Mouse (Mus musculus) thymus, adult 18-20 months (tissue): ENCODE data around the gene Neu1.
"Not testable (repeated sequence)": the region's sequence is repeated elsewhere in the genome, so short reads cannot be mapped to it uniquely, and the experiment has no call there.

Experiments
- DNase-seq, 2 experiments: peaks; one replicate each; pipeline ENCODE4 v3.0.0; 2022; ENCODE audit warnings: mixed read lengths in 2 of 2

Neu1 gene

DNA sequence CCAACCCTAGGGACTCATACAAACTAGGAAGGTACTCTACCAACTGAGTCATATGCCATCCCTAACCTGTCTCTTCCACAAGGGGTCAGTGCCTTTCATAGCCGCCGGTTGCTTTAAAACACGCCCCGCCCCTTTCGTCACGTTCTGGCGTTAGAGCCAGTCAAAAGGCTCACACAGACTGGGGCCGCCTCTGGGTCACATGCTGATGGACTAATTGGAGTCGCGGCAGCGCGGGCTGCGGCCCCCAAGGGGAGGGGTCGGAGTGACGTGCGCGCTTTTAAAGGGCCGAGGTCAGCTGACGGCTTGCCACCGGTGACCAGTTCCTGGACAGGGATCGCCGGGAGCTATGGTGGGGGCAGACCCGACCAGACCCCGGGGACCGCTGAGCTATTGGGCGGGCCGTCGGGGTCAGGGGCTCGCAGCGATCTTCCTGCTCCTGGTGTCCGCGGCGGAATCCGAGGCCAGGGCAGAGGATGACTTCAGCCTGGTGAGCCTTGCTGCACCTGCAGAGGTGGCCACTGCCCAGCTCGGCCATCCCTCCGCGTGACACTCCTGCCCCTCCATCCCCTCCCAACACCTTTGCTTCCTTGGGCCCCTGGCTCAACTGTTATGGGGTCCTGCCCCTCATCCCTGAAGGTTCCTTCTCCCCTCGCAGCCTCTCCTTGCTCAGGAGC, at the start of gene Neu1:
TSS of gene Neu1 (plus strand) at position 193 of the 674 bp plus-strand sequence.
- peak; percentile 93 to 96 for DNase-seq

DNA sequence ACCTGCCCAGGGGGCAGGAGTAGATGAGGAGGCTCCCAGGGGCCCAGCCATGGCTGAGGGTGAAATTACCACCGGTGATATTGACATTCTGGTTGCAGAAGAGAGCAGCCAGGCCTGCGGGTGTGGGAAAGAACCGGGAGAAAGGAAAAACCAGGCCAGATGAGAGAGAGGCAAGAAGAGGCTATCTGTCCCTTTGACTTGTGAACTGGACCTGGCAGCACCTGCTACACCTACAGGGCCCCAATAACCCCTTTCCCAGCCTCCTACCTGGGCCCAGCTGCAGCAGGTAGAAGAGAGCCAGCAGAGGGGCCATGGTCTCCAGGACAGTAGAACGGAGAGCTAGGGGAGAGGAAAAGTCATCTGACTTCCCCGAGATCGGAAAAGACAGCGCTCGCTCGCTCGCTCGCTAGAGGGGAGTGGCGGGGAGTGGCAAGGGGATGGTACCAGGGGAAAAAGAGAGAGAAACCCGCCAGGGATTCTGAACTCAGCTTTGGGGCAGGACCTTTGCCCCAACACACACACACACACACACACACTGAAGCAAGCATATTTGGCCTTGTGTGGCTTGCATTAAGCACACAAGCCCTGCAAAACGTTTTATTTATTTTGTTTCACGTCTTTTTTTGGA, 49.3 kb upstream of the Neu1 start, which contains the start of gene Gm20547:
TSS of gene Gm20547 (minus strand) at position 360 of the 628 bp plus-strand sequence.
- no peak for DNase-seq

DNA sequence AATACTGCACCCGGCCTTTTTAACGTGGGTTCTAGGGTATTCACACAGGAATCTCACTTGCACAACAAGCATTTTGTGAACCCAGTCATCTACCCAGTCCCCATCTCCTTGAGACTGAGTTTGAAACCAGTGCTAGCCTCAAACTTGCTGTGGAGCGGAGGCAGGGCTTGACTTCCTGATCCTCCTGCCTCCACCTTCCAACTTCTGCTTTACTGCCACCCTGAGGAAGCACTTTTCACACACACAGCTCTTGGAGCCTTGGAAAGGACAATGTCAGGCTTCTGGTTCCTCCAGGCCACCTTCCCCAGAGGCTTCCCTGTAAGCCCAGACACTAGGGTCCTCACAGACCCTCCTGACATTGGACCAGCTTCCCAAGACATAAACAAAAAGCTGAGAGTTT, 47.7 kb upstream of the Neu1 start:
- no peak for DNase-seq

DNA sequence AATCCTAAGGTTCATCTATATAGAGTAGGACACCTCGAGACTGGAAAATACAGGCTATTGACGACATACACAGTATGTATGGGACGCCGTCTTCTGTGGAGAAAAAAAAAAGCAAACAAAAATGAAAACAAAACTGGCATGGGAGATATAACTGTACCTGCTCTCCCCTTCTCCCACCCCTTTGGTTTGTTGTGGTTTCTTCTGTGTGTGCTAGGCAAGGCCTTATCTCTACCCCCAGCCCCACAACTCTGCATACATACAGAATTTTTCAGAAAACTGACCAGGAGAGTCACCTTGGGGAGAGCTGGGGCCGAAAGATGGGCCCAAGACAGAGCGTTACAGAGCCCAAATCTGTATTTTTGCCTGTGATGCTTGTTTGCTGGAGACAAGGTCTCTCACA, 46.3 kb upstream of the Neu1 start:
- no peak for DNase-seq

DNA sequence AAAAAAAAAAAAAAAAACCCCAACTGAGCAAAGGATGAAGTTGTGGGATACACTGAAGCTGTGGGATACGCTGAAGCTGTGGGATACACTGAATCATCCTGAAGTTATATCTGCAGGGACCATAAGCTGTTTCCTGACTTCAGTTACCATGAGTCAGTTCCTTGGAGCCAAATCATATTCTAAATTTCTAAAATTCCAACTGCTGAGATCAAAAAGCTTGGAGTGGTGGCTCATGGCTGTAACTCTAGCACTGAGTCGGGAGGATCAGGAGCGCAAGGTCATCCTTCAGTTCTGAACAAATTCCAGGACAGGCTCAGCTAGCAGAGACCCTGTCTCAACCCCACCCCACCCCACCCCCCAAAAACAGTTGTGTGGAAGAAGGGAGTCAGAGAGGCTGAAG, 45.4 kb upstream of the Neu1 start:
- no peak for DNase-seq

DNA sequence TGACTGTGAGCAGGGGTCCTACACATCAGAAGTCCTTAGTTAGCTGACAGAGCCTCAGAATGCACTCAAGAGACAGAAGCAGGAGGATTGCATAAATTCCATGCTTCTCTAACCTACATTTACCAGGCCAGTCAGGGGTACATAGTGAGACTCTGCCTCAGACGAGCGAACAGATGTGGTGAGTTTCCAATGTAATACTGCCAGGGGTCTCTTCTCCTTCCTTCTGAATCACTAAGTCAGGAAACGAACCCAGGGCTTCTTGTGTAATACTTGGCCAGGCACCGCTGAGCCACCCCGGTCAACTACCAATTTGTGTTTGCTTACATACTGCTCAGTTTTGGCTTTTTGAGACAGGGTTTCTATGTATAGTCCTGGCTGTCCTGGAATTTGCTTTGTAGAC, 43.1 kb upstream of the Neu1 start:
- DNase-seq, result no peak

DNA sequence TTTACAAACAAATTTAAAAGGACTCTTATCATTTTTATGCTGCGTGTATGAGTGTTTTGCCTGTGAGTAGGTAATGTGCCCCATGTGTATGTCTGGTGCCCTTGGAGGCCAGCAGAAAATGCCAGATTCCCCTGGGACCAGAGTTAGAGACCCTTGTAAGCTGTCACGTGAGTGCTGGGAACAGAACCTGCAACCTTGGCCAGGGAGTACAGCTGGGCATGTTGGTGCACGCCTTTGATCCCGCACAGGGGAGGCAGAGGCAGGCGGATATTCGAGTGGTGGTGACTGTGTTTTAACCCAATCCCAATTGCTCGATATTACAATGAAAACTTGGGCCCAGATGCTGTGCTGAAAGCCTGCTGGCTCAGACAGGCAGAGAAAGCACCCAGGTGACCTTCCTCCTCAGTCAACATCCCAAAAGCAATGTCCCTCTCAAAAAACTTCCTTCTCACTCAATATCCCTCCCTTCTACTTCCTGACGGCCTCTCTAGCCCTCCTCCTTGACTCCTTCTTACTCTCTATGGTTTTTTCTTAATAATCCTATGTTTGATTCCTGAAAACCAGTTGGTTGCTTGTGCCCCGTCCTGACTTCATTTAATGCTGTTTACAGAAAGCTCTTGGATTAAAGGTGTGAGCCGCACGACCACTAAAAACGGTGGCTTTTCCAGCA, 40.8 kb upstream of the Neu1 start:
- DNase-seq, result no peak

DNA sequence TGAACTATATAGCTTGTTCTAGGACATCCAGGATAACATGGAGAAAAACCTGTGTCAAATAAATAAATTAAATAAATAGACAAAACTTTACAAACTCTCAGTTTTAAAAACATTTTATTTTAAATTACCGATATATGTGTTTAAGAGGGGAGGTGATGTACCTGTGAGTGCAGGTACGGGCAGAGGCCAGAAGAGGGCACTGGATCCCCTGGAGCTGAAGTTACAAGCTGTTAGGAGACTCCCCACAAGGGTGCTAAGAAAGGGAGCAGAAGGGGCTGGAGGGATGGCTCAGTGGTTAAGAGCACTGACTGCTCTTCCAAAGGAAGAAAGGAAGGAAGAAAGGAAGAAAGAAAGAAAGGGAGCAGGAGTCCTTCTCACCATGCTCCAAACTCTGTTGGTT, 39.7 kb upstream of the Neu1 start:
- DNase-seq, result no peak

DNA sequence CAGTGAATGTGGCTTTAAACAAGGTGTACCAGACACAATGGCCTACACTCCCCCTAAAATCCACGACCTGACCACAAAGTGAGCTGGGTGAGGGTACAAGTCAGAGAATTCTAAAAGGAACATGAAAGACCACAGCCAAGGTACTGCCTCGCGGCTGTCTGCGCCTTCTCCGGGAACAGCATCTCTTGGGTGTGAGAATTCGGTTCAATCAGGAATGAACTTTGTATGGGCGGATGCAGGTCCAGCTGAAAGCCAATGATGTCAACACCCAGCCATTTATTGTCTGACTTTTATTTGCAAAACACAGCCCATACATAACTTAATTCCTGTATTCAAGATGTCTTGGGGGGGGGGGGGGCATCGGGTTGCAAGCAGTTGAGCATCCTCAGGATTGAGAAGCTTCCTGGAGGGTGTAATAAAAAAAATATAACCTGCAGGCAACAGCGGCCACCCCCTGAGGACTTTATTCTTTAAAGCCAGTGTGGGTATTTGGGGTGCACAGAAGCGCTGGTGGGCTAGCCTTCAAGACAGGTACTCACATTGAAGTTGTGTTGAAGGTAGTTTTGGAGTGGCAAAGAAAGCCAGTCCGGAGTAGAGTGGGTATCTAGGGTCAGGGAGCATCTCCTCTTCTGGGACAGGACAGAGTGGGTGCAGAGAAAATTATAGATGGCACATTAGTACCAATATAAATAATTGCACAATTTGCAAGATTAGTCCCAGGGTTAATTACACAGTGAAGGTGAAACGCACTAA, 37.8 kb upstream of the Neu1 start:
- no peak for DNase-seq

DNA sequence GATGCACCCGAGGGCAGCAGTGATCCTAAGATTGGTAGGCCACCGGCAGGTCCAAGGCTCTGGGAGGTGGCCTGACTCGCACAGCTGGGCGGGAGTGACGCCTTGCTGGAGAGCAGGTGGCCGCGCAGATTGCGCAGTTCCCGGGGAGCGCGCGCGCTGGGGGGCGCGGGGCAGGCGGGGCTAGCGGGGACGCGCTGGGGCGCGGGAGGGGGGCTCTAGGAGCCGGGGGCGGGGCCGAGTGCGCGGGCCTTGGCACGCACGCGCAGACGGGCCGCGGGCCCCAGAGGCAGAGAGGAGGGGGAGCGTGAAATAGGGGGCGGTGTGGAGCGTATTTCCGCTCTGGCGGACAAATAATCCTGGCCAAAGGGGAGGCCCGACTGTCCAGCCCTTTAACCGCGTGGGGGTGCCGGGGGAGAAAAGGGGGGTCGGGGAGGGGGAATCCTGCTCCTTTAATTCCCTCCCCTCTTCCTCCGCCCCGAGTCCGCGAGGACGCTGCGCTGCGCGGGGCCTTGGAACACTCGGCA, 36.9 kb upstream of the Neu1 start:
- DNase-seq, result peak; percentile 82 to 84

DNA sequence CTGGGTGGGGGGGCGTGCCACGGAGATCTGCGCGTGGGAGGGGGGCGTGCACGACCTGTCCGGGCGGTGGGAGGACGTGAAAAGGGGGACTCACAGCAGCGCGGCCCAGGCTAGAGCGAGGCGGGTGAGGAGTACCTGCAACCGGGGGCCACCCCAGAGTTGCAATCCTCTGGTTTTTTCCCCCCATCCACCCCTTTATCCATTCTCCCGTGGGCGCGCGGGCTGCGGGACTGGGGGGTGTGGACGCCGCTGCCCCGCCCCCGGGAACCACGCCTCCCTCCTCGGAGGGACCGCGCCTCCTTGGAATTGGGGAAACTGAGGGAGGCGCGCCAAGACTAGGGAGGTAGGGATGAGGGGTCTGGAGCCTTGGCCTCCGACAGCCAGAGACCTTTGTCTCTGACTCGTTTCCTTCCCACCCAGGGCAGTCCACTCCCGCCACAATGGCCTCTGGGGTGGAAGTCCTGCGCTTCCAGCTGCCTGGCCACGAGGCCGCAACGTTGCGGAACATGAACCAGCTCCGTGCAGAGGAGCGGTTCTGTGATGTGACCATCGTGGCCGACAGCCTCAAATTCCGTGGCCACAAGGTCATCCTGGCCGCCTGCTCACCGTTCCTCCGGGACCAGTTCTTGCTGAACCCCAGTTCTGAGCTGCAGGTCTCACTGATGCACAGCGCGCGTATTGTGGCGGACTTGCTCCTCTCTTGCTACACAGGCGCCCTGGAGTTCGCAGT, 36.1 kb upstream of the Neu1 start:
- DNase-seq, result peak; percentile 38 to 56

DNA sequence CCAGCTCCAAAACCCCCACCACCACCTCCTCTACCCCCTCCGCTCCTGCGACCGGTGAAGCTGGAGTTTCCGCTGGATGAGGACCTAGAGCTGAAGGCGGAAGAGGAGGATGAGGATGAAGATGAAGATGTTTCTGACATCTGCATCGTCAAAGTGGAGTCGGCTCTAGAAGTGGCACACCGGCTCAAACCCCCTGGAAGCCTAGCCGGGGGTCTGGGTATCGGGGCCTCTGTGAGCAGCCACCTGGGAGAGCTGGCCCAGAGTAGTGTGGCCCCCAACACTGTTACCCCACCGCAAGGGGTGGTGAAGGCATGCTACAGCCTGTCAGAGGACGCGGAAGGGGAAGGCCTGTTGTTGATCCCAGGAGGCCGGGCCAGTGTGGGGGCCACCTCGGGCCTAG, 35.3 kb upstream of the Neu1 start:
- no peak for DNase-seq

DNA sequence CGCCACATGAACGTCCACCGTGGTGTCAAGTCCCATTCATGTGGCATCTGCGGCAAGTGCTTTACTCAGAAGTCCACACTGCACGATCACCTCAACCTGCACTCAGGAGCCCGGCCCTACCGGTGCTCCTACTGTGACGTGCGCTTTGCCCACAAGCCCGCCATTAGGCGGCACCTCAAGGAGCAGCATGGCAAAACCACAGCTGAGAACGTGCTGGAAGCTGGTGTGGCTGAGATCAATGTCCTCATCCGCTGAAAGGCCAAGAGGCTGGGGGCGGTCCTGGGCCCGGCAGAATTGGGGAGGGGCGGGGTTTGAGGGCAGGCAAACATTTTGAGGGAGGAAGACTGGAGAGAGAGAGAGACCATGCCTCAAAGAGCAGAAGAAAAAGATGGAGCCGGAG, 34.7 kb upstream of the Neu1 start:
- no peak for DNase-seq

DNA sequence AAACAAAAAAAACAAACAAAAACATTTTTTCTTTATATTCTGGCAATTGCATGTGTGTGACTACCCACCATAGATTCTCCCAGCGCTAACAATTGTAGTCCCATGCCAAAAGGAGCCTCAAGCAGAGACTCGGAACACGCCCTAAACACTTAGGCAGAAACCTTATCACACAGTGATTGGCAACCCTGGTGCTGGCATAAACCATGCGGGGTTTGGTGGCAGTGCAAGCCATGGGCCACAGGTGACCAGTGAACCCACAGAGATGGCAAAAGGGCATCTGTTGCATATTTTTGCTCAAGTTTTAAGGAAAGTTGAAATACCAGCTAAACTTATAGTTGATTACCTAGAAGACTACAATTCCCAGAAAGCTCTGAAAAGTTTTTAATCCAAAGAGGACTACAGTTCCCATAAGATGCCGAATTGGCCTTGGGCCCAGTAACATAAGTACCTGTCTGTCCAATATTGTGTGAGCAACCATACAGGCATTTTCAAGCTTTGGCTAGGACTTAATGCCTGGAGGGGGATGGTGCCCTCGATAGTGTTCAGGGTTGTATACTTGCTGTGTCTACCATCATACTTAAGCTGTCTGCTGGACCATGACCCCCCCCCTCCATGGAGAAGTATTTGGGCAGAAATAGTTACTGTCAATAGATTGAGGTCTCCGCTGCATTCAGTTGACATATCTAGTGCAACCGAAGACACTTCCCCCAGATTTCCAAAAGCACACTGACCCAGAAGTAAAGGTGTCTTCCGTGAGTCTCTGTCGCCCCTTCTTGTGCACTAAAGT, 33.5 kb upstream of the Neu1 start:
- no peak for DNase-seq

DNA sequence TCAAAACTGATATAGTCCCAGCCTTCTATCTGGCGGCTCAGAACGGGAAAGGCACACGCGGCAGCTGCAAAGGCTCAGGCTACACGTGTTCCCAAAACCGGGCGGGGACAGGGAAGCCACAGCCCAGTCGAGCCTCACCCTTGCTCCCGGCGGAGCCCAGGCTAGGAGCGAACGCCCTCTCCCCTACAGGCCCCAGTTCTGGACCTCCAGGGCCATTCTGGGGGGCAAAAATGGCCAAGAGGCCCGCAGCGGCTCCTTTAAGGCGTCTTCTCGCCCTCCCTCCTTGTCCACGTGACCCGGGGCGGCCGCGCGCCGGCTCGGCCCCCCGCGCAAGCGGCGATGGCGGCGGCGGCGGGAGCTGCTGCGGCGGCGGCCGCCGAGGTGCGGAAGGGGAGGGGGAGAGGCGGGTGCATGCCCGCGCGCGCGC, 32.9 kb upstream of the Neu1 start, which contains the start of the genes C2 and Ehmt2:
TSS of gene C2 (minus strand) at position 106 of the 427 bp plus-strand sequence.
TSS of gene Ehmt2 (plus strand) at position 310 of the 427 bp plus-strand sequence.
- peak; percentile 63 to 68 for DNase-seq

DNA sequence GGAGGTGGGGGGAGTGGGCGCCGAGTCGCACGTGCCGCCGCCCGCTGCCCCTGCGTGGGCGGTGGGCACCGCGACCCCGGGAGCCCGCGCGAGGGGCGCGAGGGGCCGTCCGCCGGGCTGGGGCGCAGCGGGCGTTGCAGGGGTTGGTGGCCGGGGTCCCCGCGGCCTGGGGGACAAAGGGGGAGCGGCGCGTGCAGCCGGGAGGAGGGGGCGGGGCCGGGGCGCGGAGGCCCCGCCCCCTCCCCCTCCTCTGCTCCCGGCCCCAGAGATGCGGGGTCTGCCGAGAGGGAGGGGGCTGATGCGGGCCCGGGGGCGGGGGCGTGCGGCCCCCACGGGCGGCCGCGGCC, 32.4 kb upstream of the Neu1 start:
- no peak for DNase-seq

DNA sequence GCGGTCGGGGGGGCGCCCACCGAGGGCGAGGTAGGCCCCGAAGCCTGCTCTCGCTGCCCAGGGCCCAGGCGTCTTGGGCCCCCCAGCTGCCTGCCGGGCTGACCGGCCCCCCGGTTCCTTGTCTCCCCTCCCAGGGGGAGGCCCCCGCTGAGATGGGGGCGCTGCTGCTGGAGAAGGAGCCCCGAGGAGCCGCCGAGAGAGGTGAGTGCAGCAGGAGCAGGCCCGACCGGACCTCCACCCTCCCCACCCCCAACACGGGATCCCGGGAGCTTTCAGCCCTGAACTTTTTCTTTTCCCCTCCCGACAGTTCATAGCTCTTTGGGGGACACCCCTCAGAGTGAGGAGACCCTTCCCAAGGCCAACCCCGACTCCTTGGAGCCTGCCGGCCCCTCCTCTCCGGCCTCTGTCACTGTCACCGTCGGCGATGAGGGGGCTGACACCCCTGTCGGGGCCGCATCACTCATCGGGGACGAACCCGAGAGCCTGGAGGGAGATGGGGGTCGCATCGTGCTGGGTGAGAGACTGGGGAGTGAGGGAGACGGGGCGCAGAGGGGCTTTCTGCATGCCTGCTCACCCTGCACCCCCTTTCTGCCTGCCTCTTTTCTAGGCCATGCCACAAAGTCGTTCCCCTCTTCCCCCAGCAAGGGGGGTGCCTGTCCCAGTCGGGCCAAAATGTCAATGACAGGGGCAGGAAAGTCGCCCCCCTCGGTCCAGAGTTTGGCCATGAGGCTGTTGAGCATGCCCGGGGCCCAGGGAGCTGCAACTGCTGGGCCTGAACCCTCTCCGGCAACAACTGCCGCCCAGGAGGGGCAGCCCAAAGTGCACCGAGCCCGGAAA, 31.8 kb upstream of the Neu1 start:
- DNase-seq, result peak; percentile 56

DNA sequence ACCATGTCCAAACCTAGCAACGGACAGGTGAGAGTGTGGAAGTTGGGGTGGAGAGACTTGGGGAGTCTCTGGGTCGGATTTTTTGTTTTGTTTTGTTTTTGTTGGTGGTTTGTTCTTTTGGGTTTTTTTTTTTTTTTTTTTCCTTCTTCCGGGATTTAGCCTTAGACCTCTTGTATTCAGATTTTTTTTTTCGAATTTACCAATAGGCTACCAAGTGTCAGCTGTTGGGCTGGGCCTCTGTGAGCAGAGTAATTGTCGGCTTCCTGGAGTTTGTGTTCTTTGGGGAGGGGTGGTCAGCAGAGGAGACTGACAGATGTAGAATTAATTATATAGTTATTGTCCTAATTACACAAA, 31.2 kb upstream of the Neu1 start:
- no peak for DNase-seq

DNA sequence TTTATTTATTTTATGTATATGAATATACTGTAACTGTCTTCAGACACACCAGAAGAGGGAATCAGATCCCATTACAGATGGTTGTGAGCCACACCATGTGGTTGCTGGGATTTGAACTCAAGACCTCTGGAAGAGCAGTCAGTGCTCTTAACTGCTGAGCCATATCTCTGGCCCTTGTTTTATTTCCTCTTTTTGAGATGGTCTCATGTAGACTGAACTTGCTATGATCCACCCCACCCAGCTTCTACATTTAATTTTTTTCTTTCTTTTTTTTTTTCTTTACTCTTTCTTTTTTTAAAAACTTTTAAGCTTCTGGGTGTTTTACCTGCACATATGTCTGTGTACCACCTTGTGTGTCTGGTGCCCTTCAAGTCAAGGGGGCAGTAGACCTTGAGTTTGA, 30.2 kb upstream of the Neu1 start:
- not testable (repeated sequence) for DNase-seq

DNA sequence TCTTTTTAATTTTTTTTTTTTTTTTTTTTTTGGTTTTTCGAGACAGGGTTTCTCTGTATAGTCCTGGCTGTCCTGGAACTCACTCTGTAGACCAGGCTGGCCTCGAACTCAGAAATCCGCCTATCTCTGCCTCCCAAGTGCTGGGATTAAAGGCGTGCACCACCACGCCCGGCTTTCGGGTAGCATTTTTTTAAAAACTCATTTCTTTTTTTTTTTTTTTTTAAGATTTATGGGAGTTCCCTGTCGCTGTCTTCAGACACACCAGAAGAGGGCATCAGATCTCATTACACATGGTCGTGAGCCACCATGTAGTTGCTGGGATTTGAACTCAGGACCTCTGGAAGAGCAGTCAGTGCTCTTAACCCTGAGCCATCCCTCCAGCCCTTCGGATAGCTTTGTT, 29.1 kb upstream of the Neu1 start:
- DNase-seq, result not testable (repeated sequence)

DNA sequence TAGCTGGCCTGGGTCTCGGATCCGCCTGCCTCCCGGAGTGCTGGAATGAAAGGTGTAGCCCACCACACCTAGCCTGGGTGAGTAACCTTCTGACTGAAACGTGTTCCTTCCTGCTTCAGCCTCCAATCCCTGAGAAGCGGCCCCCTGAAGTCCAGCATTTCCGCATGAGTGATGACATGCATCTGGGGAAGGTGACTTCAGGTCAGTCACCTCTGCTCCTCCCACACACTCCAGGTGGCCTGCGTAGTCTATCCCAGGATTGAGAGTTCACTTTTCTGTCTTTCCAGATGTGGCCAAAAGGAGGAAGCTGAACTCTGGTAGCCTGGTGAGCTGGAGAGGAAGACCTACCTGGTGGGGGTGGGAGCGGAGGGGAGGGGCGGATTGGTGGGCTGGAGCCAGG, 28.2 kb upstream of the Neu1 start:
- no peak for DNase-seq
